Mouse (Mus musculus) spleen, adult 12 weeks (tissue): ENCODE measurements around the gene Slc5a2.

Experiments used
- DNase-seq: peaks from one replicate; pipeline ENCODE4 v3.0.0; 2022; ENCODE audit warnings: low spot score

Gene Slc5a2

GRCm38 (mm10) chr7:128251946-128252345 is 13.5 kb upstream of the Slc5a2 start:
- no peak for DNase-seq

GRCm38 (mm10) chr7:128252609-128253008 is 12.8 kb upstream of the Slc5a2 start:
- DNase-seq, result no peak

GRCm38 (mm10) chr7:128254978-128255377 is 10.5 kb upstream of the Slc5a2 start:
- no peak for DNase-seq

GRCm38 (mm10) chr7:128255757-128256156 is 9.7 kb upstream of the Slc5a2 start:
- DNase-seq, result no peak

- DNase-seq, result no peak
Measured at GRCm38 (mm10) chr7:128256783-128257334, 8.6 kb upstream of the Slc5a2 start.

GRCm38 (mm10) chr7:128266056-128266455 is 599 bp downstream of the Slc5a2 start:
- no peak for DNase-seq

GRCm38 (mm10) chr7:128267391-128267790 is 1.9 kb downstream of the Slc5a2 start:
- no peak for DNase-seq

GRCm38 (mm10) chr7:128267813-128268212 is 2.4 kb downstream of the Slc5a2 start:
- DNase-seq, result no peak

- DNase-seq, result peak; percentile 59
Measured at GRCm38 (mm10) chr7:128270431-128270850, 5.0 kb downstream of the Slc5a2 start.

GRCm38 (mm10) chr7:128271496-128271895 is 6.0 kb downstream of the Slc5a2 start:
- no peak for DNase-seq

GRCm38 (mm10) chr7:128276051-128276450 is 10.6 kb downstream of the Slc5a2 start:
- DNase-seq, result no peak

GRCm38 (mm10) chr7:128279750-128280149 is 14.3 kb downstream of the Slc5a2 start:
- no peak for DNase-seq

GRCm38 (mm10) chr7:128281765-128282164 is 16.3 kb downstream of the Slc5a2 start:
- no peak for DNase-seq

- DNase-seq, result no peak
Measured at GRCm38 (mm10) chr7:128282532-128283244, 17.2 kb downstream of the Slc5a2 start.

- DNase-seq, result no peak
Measured at GRCm38 (mm10) chr7:128284047-128284446, 18.6 kb downstream of the Slc5a2 start.

GRCm38 (mm10) chr7:128285060-128285459 is 19.6 kb downstream of the Slc5a2 start:
- DNase-seq, result no peak

GRCm38 (mm10) chr7:128288923-128289544 is 23.6 kb downstream of the Slc5a2 start:
- no peak for DNase-seq

GRCm38 (mm10) chr7:128294785-128295184 is 29.3 kb downstream of the Slc5a2 start:
- no peak for DNase-seq

GRCm38 (mm10) chr7:128296514-128296913 is 31.1 kb downstream of the Slc5a2 start:
- no peak for DNase-seq

GRCm38 (mm10) chr7:128297291-128297616 is 31.8 kb downstream of the Slc5a2 start:
- DNase-seq, result no peak

GRCm38 (mm10) chr7:128297617-128298480 is 32.4 kb downstream of the Slc5a2 start, which contains the start of gene BC017158:
Gene BC017158 (minus strand): TSS chr7:128298170.
- DNase-seq, result peak; percentile 68
